7 mouse cellular contexts compared by ENCODE assay signal in genomic region chr8:6043939-6044577, GRCm38 (mm10).
DNase-seq lines count a peak whose midpoint lies in the region; ATAC-seq and TF ChIP-seq lines count a peak whose summit lies in the region.

No protein-coding gene starts in this region.

- TF ChIP-seq POLR2A in cerebellum, adult 2 months (IDR thresholded peaks at IDR 0.05; ENCODE audit: borderline replicate concordance, insufficient read depth, low read length) = no peak
- TF ChIP-seq POLR2A in kidney, adult 2 months (IDR thresholded peaks at IDR 0.05; ENCODE audit: low read depth, low read length) = no peak

- no peaks in the 10 kb centered on the region for H3K36me3 ChIP-seq in forebrain, embryonic 16.5 days (ENCODE audit: control insufficient read depth, insufficient read depth)
- H3K36me3 ChIP-seq in kidney, adult 2 months (ENCODE audit: control insufficient read depth, insufficient read depth, low read length) = no peaks in the 10 kb centered on the region

- POLR2A ChIA-PET in Patski (lab: Charles Lee) = no interaction called here

- CTCF ChIA-PET in Patski (lab: Charles Lee) = interaction anchor here (0.9 kb wide), 1 partner anchor 12 kb away, joined by 7 read pairs; no protein-coding TSS in a partner anchor

- no peak overlapping the region for H3K9ac ChIP-seq in forebrain, embryonic 16.5 days (replicated peaks; ENCODE audit: low read depth, low read length)

- no peaks in the 10 kb centered on the region for H3K9me3 ChIP-seq in forebrain, embryonic 16.5 days (ENCODE audit: control insufficient read depth, low read length)

- H3K4me2 ChIP-seq in forebrain, embryonic 16.5 days (ENCODE audit: low read length) = no peak overlapping the region

- peak; percentile 73 for ATAC-seq in Patski
- peak; percentile 98 for ATAC-seq in forebrain, embryonic 16.5 days

- WGBS in cerebellum, adult 2 months = 14% methylated on average over 5 of the region's 5 CpGs
- WGBS in forebrain, embryonic 16.5 days = 20% methylated on average over 5 of the region's 5 CpGs
- WGBS in kidney, adult 2 months = 31% methylated on average over 5 of the region's 5 CpGs

- no peak overlapping the region for H3K27ac ChIP-seq in cerebellum, adult 2 months (ENCODE audit: insufficient read depth, low read length)
- no peak overlapping the region for H3K27ac ChIP-seq in forebrain, embryonic 16.5 days (ENCODE audit: low read length)
- H3K27ac ChIP-seq in kidney, adult 2 months (ENCODE audit: insufficient read depth, low read depth, low read length) = no peak overlapping the region

- peak; percentile 61 for TF ChIP-seq CTCF in Patski (IDR thresholded peaks at IDR 0.05)
- no peak for TF ChIP-seq CTCF in cerebellum, adult 2 months (IDR thresholded peaks at IDR 0.05; ENCODE audit: borderline replicate concordance, insufficient read depth, low read depth, low read length)
- TF ChIP-seq CTCF in kidney, adult 2 months (conservative IDR thresholded peaks at IDR 0.05; ENCODE audit: insufficient read depth, insufficient read length, low read depth, low read length) = peak; percentile 22; the same call in 1 of the 2 replicates

- in situ Hi-C loops in Patski (cut with MboI; ENCODE audit: low pct_unique_long_range_greater_than_20kb) = no loop called here

- H3K27me3 ChIP-seq in Patski = no peaks in the 10 kb centered on the region
- H3K27me3 ChIP-seq in cerebellum, adult 2 months (ENCODE audit: control insufficient read depth, insufficient read depth, low read length) = no peaks in the 10 kb centered on the region
- H3K27me3 ChIP-seq in forebrain, embryonic 16.5 days (replicated peaks; ENCODE audit: control insufficient read depth, insufficient read depth, low read length) = no peaks in the 10 kb centered on the region
- H3K27me3 ChIP-seq in kidney, adult 2 months (replicated peaks; ENCODE audit: control insufficient read depth, insufficient read depth, low read length) = no peaks in the 10 kb centered on the region

- H3K4me1 ChIP-seq in cerebellum, adult 2 months (ENCODE audit: control insufficient read depth, insufficient read depth, low read length) = no peaks in the 10 kb centered on the region
- H3K4me1 ChIP-seq in forebrain, embryonic 16.5 days (replicated peaks; ENCODE audit: control insufficient read depth, insufficient read depth, low read length) = no peaks in the 10 kb centered on the region
- H3K4me1 ChIP-seq in kidney, adult 2 months (ENCODE audit: control insufficient read depth, insufficient read depth, low read length) = no peaks in the 10 kb centered on the region

- intact Hi-C loops in left cerebral cortex, postnatal 25 days (cut with DNase I) = no loop called here

- no peak for DNase-seq in Patski (ENCODE audit: low read depth, low spot score)
- peak; percentile 26 to 38 for DNase-seq in cerebellum, adult 2 months
- DNase-seq in kidney, adult 2 months = peak; percentile 2
- peak; percentile 26 to 80 for DNase-seq in left cerebral cortex, postnatal 25 days (ENCODE audit: low spot score in 2 of 2)
- DNase-seq in ovary, postnatal 10 days (ENCODE audit: low spot score) = peak; percentile 2
- DNase-seq in yolk sac, embryonic 10.5 days (ENCODE audit: low spot score) = peak; percentile 7

- no peak overlapping the region for H3K4me3 ChIP-seq in cerebellum, adult 2 months (replicated peaks; ENCODE audit: insufficient read depth, low read depth, low read length)
- H3K4me3 ChIP-seq in forebrain, embryonic 16.5 days (replicated peaks; ENCODE audit: low read length) = no peak overlapping the region
- no peak overlapping the region for H3K4me3 ChIP-seq in kidney, adult 2 months (ENCODE audit: insufficient read depth, low read depth, low read length)
